Mouse (Mus musculus) spleen, adult 2 months (tissue): ENCODE measurements around the gene Auts2.

ENCODE experiments used
- CTCF ChIP-seq: fragments of 200-500 bp; IDR thresholded peaks from 2 replicates; pipeline ENCODE4 v1.5.1; 2011; ENCODE audit warnings: mild to moderate bottlenecking, inconsistent platforms; ENCODE audit not compliant: insufficient read depth, insufficient read length, insufficient replicate concordance; ENCODE audit errors: extremely low read depth
- POLR2A ChIP-seq: fragments of 200-500 bp; IDR thresholded peaks from 2 replicates; pipeline ENCODE4 v1.6.1; 2011; ENCODE audit warnings: low read depth, low read length, inconsistent platforms

GRCm38 (mm10) chr5:131524900-131525465 lies 1018.2 kb downstream of the Auts2 start:
- no peak for TF ChIP-seq POLR2A
- no peak for TF ChIP-seq CTCF
